Mouse (Mus musculus) testis, adult 2 months (tissue): ENCODE measurements around the gene Ppp1ca.

ENCODE experiments used
- CTCF ChIP-seq: fragments of 200-500 bp; IDR thresholded peaks from 2 replicates; pipeline ENCODE4 v1.5.1; 2012; ENCODE audit warnings: low read depth, mild to moderate bottlenecking, inconsistent platforms, low read length, moderate library complexity; ENCODE audit not compliant: control insufficient read depth, insufficient read depth, insufficient replicate concordance
- POLR2A ChIP-seq: fragments of 200-500 bp; IDR thresholded peaks from 2 replicates; pipeline ENCODE4 v1.6.1; 2012; ENCODE audit warnings: low read depth, mild to moderate bottlenecking, inconsistent platforms, low read length, moderate library complexity; ENCODE audit not compliant: control insufficient read depth

DNA sequence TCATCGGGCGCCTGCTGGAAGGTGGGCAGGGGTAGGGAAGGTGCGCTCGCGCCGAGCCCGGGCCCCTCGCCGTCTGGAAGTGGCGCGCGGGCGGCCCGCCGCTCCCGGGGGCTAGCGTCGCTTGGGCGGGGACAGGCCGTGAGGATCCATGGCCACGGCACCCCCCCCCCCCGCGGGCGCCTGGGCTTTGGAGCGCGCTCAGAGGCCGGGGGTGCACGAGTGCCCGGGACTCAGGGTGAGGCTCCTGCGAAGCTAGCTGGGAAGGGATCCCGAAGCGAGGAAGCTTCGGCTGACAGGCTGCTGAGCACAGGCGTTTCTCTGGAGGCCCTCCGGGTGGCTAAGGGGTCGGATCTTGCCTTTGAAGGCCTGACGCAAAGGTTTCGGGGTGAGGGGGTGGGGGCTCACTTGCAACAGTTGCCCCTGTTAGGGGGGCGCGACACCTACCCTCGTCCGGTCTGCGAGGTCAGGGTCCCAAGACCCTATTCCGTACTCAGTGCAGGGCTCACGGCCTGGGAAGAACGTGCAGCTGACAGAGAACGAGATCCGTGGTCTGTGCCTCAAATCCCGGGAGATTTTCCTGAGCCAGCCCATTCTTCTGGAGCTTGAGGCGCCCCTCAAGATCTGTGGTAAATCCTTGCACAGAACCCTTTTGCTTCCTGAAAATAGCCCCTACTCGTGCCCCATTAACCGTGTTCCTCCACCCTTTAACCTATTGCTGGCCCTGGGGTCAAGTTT is 553 bp downstream of the Ppp1ca start:
- TF ChIP-seq CTCF (no peak), POLR2A (no peak)
